Mouse (Mus musculus) thymus, adult 18-20 months (tissue): Measurements from ENCODE around the gene Tas1r3.
A peak's percentile ranks its signal among the peaks of the same experiment; 100 is the strongest.

Experiments used
- DNase-seq, 2 experiments: peaks; one replicate each; pipeline ENCODE4 v3.0.0; 2022; ENCODE audit warnings: mixed read lengths in 2 of 2

The Tas1r3 gene

GRCm38 (mm10) chr4:155840076-155841002 lies 22.8 kb downstream of the Tas1r3 start:
- no peak for DNase-seq

GRCm38 (mm10) chr4:155839483-155839910 lies 23.7 kb downstream of the Tas1r3 start, which contains the start of gene Mxra8:
Mxra8 (plus strand) TSS chr4:155839680.
- DNase-seq, result peak in 1 of 2 experiments; percentile 37

- no peak for DNase-seq
Measured at GRCm38 (mm10) chr4:155838187-155839153, 24.7 kb downstream of the Tas1r3 start.

GRCm38 (mm10) chr4:155837404-155838010 lies 25.7 kb downstream of the Tas1r3 start:
- DNase-seq, result no peak

- DNase-seq, result peak in 1 of 2 experiments; percentile 48
Measured at GRCm38 (mm10) chr4:155833836-155834235, 29.3 kb downstream of the Tas1r3 start.

GRCm38 (mm10) chr4:155833234-155833633 lies 29.9 kb downstream of the Tas1r3 start:
- DNase-seq, result no peak

- no peak for DNase-seq
Measured at GRCm38 (mm10) chr4:155832321-155832720, 30.8 kb downstream of the Tas1r3 start.

DNA sequence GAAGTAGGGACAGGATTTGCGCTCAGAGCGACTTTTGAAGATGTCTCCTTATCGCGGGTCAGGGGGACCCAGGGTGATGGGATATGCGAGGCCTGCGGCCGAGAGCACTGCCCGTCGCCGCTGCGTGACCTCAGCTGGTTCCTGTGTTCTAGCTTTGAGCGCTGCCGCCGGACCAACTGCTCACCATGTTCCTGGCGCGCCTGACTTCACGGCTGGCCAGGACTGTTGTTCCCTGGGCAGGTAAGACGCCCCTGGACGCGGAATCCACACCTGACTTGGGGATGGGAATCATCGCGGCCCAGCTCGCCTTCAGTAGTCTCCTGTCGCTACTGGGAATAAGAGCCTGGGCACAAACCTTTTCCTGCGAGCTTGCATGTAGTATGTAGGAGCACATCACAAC lies 31.3 kb downstream of the Tas1r3 start:
- DNase-seq, result no peak

GRCm38 (mm10) chr4:155831205-155831766 lies 31.9 kb downstream of the Tas1r3 start, which contains the start of gene Aurkaip1:
Aurkaip1 (plus strand) TSS chr4:155831272.
- peak; percentile 88 to 92 for DNase-seq

GRCm38 (mm10) chr4:155830596-155830995 lies 32.6 kb downstream of the Tas1r3 start:
- no peak for DNase-seq

DNA sequence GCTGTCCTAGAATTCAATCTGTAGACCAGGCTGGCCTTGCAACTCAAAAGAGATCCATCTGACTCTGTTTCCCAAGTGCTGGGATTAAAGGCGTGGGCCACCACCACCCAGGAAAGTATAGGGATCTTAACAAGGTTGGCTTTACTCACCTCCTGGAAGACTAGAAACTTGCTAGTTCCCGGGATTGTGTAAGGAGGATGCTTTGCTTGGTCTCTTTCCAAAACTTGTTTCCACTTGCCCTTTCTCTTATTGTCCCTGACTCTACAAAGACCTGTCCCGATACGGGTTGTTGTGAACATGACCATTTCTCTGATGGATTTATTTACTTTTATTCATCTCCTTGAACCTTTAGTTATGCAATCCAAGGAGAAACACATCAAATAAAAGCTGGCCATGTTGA lies 33.3 kb downstream of the Tas1r3 start:
- no peak for DNase-seq

- DNase-seq, result no peak
Measured at GRCm38 (mm10) chr4:155823443-155823842, 39.7 kb downstream of the Tas1r3 start.

DNA sequence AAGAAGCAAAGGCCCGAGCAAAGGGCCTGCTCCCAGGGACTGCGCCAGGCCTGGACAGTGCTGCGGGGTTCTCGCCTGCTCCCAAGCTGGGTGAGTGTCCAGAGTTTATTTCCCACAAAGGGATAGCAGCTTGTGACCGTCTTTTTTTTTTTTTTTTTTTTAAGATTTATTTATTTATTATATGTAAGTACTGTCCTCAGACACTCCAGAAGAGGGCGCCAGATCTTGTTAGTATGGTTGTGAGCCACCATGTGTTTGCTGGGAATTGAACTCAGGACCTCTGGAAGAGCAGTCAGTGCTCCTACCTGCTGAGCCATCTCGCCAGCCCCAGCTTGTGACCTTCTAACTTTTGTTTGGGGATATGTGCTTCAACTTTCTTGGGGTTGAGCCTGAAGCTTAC lies 42.1 kb downstream of the Tas1r3 start:
- DNase-seq, result no peak

GRCm38 (mm10) chr4:155817533-155817932 lies 45.6 kb downstream of the Tas1r3 start:
- DNase-seq, result no peak

DNA sequence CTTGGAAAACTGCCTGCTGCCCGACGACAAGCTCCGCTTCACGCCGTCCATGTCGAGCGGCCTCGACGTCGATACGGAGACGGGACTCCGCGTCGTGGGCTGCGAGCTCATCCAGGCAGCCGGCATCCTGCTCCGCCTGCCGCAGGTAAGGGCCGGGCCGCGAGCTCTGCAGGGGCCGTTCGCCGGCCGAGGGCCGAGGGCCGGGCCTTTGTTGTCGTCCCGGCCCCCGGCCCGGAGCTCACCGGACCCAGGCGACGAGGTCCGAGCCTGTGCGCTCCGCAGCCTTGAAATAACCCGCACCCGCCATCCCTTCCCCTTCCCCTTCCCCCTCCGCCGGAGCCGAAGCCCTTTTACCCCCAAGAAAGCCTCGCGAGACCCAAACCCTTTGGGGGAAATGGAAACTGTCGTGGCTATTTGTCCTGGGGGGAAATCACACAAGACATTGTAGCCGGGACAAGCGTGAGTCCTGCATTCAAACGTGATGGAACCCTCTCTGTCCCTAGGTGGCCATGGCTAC lies 50.4 kb downstream of the Tas1r3 start:
- DNase-seq, result no peak

DNA sequence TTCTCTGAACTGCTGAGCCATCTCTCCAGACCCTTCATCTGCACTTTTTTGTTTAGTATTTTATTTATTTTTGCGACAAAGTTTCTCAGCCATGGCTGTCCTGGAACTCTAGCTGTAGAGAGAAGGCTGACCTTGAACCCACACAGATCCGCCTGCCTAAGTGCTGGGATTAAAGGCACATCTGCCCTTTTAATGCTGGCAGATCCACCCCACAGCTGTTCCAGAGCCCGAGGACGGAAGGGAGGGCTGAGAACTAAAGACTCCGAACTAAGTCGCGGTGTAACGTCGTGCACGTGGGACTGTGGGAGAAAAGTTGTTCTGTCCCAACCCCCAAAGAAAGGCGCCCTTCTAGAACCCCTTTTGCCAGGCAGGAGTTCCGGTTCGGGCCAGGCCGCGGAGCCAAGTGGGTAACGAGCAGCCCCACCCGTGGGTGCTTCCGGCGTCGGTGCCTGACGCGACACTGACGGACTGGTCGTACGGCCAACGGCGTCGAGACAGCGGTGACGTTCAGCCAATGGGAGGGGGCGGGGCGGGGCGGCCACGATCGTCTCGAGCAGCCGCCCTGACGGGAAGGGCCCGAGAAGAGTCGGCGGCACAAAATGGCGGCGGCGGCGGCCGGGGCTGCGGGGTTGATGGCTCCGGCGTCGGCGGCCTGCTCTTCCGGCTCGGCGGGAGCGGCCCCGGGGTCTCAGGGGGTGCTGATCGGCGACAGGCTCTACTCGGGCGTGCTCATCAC lies 51.1 kb downstream of the Tas1r3 start, which contains the start of gene Ccnl2:
Gene Ccnl2 (plus strand): TSS at position 561 of the 736 bp plus-strand sequence.
- DNase-seq, result peak; percentile 92 to 94
